Mouse (Mus musculus): ENCODE measurements at regions not wholly inside any gene's neighbourhood (a gene's known extent, or its start where the extent isn't known, plus 50 kb on each side); places are given as distances from the start of the nearest gene placed in this dataset.

DNA sequence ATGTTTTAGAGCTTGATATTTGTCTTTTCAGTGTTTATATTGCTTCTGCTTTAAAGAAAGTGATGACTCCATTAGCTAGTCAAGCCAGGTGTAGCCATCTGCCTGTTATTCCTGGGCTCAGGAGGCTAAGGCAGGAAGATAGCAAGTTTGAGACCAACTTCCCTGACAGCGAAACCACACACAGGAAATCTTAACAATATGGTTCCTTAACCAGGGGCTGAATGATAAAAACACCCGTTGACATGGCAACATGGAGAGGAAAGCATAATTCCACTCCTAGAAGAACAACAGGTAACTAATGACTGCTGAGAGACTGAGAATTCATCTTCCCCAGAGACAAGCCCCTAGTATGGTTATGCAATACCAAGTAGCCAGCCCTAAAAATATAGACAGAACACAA, 553.6 kb upstream of the Acvr2a start:
- no peak for DNase-seq (ENCODE audit: low spot score)
